Mouse (Mus musculus) cerebellum, adult 8-10 months (tissue): ENCODE results near the gene Sh3d19.

Source experiments
- DNase-seq: peaks from one replicate; pipeline ENCODE4 v3.0.0; 2022

The Sh3d19 gene

DNA sequence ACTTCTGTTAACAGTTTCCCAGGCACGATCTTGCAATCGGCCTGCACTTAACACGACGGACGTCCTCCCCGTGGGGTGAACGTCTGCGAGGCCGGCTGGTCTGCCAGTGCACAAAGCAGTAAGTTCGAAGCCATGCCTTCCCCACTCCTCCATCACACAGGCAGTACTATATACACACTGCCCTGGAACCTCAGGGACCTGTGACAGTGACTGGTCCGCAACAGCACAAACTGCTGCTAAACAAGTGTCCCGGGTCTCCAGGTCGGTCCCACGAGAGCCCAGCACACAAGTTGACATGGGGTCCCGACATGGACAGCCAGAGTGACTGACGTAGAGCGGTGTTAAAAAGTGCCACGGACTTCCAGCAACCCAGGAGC, 171.0 kb downstream of the Sh3d19 start:
- peak; percentile 16 for DNase-seq

DNA sequence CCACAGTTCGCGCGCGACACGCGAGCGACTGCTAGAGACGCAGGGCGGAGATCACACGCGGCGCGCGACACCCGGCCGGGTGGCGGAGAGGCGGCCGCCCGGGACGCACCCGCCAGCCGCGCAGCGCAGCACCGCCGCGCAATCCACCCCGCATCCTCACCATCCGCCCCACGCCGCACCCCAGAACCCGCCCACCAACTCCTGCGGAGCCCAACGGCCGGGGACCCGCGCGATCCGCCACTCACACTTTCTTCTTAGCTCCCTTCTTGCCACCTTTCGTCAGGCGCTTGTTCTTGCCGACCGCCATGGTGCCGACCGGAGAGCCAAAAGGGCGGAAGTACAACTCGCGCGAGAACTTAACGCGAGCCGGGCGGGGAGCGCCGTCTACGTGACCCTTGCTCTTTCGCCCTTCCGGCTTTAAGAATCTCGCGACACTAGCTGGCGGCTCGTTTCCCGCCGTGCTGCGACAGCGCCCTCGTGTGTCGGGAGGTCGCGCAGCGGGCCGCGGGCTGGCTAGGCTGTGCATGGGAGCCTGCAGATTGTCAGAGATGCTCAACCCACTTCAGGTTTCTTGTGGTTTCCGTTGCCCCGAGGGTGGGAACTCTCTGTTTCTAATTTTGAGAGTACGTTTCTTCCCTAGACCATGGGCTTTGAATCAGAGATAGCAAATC, 171.5 kb downstream of the Sh3d19 start, which contains the start of gene Rps3a1:
Gene Rps3a1 (minus strand): TSS at position 440 of the 671 bp plus-strand sequence.
- DNase-seq = peak; percentile 99

DNA sequence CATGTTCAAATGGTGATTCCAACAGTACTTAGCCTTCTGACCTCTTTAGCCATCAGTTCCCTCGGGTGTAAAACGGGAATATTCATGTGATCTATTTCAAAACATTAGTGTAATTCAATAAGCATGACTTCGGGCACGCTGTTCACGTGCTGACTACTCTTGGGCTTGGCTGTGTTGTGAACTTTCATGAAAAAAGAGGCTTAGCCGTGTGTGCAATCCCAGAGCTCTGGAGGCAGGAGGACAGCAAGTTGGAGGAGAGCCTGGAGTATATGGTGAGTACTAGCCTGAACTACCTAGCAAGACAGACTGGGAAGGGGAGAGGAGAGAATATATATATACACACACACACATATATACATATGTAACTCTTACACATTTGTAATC, 172.0 kb downstream of the Sh3d19 start:
- DNase-seq = no peak

DNA sequence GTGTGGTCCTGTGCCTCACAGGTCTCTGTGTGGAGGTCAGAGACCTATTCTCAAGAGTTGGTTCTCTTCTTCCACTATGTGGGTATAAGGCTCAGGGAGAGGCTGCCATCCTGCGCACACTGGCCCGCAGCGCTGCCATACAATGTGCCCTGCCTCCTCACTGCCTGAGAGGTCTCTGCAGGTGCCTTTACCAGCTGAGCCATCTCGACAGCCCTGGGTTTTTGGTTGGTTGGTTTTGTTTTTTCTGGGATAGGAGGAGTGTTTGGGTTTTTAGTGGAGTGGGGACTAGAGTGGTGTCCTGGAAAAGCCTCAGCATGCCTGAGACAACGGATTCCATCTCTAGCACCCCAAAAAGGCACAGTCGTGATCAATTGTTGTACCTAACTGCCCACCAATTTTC, 172.4 kb downstream of the Sh3d19 start:
- DNase-seq = peak; percentile 14

DNA sequence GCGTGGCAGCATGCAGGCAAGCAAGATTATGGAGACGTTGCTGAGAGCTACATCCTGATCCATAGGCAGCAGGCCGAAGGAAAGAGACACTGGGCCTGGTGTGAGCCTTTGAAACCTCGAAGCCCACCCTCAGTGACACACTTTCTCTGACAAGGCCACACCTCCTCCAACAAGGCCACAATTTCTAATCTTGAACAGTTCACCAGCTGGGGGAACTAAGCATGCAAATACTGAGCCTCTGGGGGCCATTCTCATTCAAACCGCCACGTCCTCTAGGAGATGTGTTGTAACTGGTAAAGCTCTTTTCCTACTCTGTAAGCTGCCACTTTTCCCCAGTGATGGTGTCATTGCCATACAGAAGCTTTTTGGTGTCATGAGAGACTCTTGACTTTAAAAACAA, 178.2 kb downstream of the Sh3d19 start:
- DNase-seq = no peak

DNA sequence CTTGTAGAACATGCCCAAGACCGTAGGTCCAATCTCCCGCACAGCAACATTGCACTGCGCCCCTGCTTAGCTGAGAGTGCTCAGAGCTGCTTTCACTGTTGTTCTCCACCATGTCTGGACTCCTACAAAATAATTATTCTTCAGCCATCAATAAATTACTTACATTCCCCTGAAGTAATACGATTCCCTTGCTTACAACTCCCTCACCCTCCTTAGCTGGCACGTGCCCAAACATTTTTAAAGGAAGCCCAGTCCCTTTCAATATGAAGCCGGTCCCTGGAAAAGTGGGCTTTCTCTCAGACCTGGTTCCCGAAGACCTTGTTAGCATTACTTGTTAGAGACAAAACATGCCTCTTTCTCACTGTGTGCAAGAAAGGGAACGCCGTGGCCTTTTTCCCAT, 178.6 kb downstream of the Sh3d19 start:
- DNase-seq = no peak

DNA sequence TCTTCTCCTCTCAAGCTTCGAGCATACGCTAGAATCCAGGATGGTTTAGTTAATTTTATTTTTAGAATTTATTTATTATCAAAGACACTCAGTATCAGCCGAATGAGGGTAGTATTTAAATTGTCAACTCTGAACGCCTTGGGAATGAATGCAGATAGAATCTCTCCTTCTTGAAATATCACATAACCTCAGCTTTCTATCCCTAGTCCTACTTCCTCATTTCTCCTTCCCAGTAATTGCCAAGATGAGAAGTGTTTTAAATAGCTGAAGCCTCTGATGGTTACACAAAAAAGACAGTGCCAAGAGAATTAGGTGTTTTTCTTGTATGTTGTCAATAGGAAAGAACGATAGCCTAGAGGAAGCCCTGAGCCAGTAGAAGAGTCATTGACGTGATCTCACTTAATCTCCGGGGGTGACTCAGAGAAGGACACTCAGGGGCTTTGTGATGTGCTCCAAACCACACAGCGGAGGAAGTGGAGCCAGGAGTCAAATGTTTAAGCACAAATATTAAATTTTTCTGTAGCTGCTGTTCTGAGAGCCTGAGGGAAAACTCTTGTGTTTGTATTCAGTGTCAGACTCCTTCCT, 198.0 kb downstream of the Sh3d19 start:
- DNase-seq = no peak

DNA sequence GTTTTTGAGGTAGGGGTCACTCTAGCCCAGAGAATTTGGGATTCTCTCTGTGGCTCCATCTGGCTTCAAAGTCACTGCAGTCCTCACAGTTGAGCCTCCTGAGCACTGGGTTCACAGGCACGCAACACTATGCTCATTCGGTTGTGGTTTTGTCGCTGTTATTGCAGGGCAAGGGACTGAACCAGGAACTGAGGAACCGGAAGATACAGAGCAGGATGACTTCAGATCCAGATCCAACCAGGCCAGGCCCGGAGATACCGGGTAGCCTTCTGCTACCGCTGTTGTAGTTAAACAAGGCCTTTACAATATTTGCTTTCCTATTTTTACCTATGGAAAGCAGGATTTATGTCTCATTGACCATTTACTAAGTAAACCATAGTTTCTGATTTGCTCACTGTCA, 208.8 kb downstream of the Sh3d19 start:
- DNase-seq = no peak
